Mouse (Mus musculus) ovary, postnatal 36 days (tissue): Measurements from ENCODE around the gene Selenof.

ENCODE experiments used
- DNase-seq: peaks from one replicate; pipeline ENCODE4 v3.0.0; 2022; ENCODE audit warnings: low spot score, mixed read lengths

Selenof gene

DNA sequence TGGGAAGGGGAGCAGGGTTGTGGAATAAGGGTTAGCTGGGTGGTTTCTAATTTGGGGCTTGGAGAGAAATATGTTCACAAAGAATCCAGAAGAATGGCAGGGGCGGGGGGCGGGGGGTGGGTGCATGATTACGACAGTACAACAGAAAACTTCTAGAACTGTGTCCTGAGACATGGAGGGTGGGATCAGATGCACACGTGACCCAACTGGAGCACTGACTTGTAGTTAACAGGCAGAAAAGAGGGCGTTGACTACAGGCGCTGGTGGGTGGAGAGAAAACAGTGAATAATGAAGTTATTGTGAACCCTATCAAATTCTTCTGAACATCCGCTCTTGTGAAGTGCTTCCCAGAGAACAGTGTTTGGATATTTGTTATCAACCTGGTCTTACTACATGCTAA lies 6.2 kb upstream of the Selenof start:
- no peak for DNase-seq

DNA sequence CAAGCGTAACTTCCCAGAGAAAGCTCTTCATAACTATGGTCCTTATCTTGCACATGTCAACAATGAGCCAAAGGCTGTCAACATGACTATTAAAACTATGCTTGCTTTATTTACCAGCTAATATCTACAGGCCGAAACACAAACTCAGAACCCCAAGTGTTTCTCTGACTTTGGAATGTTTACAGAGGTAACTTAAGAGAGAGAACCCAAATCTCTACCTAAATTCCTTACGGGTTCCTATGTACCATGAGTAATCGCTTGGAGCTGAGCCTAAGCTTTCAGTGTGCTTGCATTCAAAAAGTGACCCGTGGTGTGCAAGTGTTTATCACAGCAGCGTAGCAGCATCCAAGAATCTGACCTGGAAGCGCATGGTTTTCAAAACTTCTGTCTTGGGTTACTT lies 4.9 kb upstream of the Selenof start:
- no peak for DNase-seq

- no peak for DNase-seq
These were observed 1.2 kb upstream of the Selenof start for GRCm38 (mm10) chr3:144568861-144569361.

DNA sequence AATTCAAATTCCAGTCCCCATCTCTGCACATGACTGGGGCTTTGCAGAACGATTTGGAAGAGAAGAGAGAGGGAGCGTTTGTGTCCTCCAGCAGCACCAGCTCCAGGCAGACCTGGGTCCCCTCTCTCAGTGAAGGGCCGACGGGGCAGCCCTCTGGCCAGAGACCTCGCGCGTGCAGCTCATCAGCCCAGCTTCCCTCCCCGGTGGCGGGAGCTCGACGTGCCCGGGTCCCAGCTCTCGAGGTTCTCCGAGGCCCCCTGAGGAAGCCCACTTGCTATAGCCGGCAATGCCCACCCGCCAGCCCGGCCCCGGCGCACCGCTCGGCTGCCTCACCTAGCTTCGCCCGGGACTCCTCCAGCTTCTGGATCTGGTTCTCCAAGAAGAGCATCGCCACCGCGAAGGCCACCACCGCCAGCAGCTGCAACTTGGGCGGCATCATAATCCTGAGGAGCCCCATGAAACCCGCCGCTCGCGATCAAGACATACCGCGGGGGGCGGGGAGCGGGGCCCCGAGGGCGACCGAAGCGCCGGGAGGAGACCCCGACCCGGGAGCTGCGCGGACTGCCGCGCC lies 618 bp upstream of the Selenof start:
- no peak for DNase-seq

DNA sequence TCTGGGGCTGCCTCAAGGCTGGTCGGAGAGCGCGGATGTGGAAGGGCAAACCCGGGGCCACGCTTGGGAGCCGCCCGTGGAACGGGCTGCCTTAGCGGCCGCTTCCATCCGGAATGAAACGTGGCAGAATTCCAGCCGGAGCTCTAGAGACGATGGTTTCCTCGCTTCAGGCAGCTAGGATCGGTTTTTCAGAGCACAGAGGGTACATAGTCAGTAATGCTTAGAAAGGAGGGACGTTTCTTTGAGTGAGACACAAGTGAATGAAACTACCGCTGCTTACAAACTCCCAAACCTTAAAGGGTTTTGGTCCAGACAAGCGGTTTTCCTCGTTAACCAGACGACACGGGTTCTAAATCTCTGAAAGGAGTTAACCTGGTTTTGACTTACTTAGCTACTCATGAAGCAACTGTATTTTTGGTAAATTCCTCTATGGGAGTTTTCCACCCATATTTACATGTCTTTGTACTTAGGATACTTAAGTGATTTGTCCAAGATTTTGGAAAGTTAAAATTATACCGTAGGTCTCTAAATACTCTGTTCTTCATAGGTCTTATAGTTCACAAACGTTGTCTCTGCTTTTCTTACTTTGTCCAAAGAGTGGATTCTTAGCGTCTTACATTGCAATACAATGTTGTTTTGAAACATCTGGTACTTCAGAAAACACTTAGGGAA lies 848 bp downstream of the Selenof start:
- DNase-seq, result no peak

GRCm38 (mm10) chr3:144574256-144574655 lies 4.2 kb downstream of the Selenof start:
- DNase-seq, result no peak

GRCm38 (mm10) chr3:144577366-144578340 lies 7.5 kb downstream of the Selenof start:
- no peak for DNase-seq

DNA sequence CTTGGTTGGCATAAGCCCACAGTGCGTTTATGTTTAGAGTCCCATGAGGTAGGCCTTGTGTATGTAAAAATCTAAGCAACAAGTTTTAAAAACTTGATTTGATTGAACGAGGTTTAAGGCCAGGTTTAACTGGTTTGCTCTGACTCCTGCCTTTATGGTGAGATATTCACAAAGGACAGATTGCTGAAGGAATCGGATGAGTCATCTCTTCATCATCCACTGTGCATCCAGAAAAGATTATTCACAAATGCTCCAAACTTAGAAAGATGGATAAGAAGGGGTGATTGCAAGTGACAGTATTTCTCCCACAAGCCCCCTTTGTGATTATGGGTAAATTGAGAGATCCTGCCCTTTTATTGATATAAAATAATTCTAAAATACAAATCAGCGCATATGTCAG lies 8.8 kb downstream of the Selenof start:
- DNase-seq, result no peak

DNA sequence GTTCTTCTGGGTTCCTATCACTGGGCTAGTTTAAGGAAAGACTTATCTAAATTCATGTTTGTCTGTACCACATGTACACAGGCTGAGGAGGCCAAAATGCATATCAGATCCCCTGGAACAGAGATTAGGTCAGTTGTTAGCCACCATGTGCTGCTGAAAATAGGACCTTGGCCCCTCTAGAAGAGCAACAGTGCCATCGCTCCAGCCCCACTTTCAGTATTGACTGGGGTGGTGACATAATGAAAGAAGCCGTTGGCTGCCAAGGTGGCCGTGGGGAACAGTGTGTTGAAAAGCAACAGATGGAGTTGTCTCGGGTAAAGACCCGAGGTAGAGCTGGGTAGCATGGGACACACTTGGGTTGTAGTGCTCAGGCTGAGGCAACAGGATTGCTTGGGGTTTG lies 9.7 kb downstream of the Selenof start:
- no peak for DNase-seq

DNA sequence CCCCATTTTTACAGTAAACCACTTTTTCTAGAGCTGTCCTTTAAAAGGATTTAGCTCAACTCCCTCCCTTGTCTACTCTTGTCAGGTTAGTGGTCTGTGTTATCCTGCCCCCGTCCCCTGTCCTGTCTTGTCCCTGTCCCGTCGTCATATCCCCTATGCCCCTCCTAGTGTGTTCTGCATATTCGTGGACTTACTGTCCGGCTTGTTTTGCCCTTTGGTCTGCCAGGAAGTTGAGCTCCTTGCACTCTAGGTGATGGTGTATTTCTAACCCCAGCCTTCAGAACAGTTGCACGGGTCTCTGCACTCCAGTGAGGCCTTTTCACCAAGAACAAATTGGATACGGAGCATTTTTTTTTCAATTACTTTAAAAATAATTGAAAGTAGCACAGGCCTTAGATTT lies 10.2 kb downstream of the Selenof start:
- DNase-seq, result no peak

GRCm38 (mm10) chr3:144581842-144582241 lies 11.7 kb downstream of the Selenof start:
- no peak for DNase-seq

DNA sequence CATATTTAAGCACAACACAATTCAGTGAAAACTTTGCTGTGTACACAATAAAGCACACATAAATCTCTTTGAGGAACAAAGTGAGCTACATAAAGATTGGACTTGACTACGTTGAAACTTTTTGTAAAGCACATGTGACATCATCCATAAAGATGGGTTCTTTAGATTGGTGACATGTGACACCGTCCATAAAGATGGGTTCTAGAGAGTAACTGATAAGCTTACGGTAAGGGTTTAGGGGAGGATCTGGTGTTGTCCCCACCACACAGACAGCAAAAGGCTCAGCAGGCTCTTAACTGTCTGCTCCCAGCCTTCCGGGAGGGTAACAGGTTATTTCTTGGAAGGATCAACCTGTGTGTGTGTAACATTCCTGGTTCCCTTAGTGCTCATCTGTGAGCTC lies 12.2 kb downstream of the Selenof start:
- no peak for DNase-seq

GRCm38 (mm10) chr3:144583789-144584188 lies 13.7 kb downstream of the Selenof start:
- no peak for DNase-seq

DNA sequence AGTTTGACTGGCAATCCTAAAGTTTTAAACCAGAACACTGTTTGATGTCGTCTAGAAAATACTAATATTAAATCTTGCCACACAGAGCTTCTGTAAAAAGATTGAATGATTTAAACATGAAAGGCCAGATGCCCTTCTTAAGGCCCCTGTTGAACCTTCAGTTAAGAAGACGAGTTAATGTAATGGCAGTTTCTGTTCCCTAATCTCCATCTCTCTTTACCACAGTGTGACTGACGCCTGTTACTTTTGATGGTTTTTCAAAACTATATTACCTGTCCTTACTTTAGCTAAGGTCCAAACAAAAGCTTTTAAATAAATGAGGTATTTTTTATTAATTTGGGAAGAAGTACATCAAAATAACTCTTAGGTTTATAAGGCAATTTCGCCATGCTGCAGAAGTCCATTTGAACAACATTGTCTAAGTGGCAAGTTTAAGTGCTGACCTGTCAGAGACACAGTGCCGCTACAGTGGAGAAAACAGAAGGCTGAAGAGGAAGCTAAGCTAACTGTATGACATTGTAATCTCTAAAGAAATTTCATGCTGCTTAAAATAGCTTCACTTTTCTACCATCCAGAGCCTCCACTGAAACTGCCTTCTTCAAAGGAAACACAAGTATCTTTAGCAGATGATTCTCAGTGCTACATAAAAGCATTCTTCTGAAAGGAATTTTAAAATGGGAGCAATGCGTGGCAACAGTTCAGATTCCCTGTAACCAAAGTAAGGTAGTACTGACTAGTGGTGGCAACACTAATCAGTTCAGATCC lies 14.9 kb downstream of the Selenof start:
- DNase-seq, result no peak

GRCm38 (mm10) chr3:144586731-144587130 lies 16.6 kb downstream of the Selenof start:
- DNase-seq, result no peak

- DNase-seq, result no peak
These were observed 19.2 kb downstream of the Selenof start for GRCm38 (mm10) chr3:144589189-144589890.

DNA sequence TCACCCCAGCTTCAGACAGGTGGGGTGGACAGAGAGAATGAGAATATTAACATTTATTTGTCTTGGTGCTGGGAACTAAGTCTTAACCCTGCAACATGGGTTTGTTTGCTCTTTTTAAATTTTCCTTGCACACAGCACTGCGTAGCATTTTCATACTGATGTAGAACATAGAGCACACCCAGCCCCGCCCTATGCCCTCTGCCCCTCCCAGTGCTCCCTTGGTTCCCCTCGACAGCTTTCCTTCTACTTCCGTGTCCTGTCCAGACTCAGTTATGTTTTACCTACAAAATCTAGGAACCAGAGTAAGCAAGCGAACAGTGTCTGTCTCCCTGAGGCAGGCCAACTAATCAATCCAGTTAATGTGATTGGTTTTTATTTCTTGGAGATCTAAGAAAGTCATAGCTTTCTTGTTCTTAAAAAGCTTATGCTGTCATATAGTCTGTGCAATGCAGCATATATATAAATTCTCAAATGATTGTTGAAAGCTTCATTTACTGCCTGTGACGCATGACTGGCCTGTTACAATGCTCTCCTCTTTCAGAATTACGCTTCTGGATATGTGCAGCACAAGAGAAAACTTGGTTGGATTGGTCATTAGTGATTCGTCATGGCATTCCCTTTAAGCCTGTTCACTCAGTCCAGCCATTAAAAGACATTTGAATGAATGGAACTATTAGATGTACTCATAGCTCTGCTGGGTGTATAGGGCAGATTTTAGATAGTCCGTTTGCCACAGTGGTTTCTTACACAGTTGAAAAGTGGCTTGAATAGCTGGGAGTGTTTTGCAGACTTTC lies 23.1 kb downstream of the Selenof start:
- no peak for DNase-seq

- DNase-seq, result no peak
These were observed 27.0 kb downstream of the Selenof start for GRCm38 (mm10) chr3:144597121-144597520.

DNA sequence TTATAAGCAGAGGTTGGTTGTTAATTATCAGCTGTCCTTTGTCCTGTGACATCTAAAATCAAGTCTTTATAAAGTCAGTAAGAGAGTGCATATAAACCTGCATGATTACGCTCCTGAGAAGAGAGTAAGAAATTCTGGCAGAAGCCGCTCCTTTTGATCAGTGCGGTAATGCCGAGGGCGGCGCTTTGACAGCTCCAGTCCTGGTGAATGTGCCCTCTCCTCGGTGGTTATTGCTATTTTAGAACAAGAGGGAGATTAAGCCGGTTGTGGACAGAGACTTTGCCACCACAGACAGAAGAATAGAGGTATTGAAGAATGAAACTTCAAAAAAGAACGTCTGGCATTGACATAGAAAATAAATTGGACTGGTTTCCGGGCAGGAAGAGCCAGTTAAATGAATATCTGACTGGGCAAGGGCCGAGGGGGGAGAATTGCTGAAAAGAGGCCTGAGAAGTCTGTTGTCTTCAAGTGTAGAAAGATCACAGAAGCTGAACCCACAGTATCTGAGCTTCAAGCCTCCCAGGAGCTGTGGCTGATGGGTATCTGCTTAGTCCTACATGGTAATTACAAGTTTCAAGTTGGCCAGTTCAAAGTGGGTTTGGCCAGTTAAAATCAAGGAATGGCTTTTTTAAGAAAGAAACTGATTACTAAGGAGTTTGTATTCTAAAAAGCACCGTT lies 27.8 kb downstream of the Selenof start:
- no peak for DNase-seq

- no peak for DNase-seq
These were observed 32.3 kb downstream of the Selenof start for GRCm38 (mm10) chr3:144602413-144602812.
